Mouse (Mus musculus) spleen, adult 2 months (tissue): ENCODE results near the gene Olfr1438-ps1. TPM values are rescaled to one million over a fixed set of nuclear protein-coding genes. Genes with fewer than 3 reads are reported as not detected.
"Not testable (repeated sequence)": the region's sequence is repeated elsewhere in the genome, so short reads cannot be mapped to it uniquely, and the experiment has no call there.

Experiments
- DNase-seq, 2 experiments: peaks; one replicate each; pipeline versions ENCODE4 v3.0.0 to v3.0.0-alpha.2; 2012 to 2021; ENCODE audit warnings: low spot score in 2 of 2, low read depth in 1 of 2
- H3K27ac ChIP-seq: fragments of 200-500 bp; 2 replicates; pipeline ENCODE4 v1.5.1; 2012; ENCODE audit warnings: low read length, inconsistent platforms; ENCODE audit not compliant: insufficient read depth
- H3K27me3 ChIP-seq: fragments of 200-500 bp; 2 replicates; pipeline ENCODE4 v1.6.1; 2012; ENCODE audit warnings: mild to moderate bottlenecking, moderate library complexity, low read length, inconsistent platforms; ENCODE audit not compliant: control insufficient read depth, insufficient read depth
- H3K36me3 ChIP-seq: fragments of 200-500 bp; 2 replicates; pipeline ENCODE4 v1.6.1; 2012; ENCODE audit warnings: mild to moderate bottlenecking, low read length, inconsistent platforms; ENCODE audit not compliant: control insufficient read depth, insufficient read depth
- H3K4me1 ChIP-seq: fragments of 200-500 bp; 2 replicates; pipeline ENCODE4 v1.6.1; 2011; ENCODE audit warnings: inconsistent platforms; ENCODE audit not compliant: control insufficient read depth, insufficient read depth, insufficient read length
- H3K4me3 ChIP-seq: fragments of 200-500 bp; 2 replicates; pipeline ENCODE4 v1.5.1; 2011; ENCODE audit warnings: mild to moderate bottlenecking, inconsistent platforms; ENCODE audit not compliant: insufficient read depth, insufficient read length; ENCODE audit errors: extremely low read depth
- CTCF ChIP-seq: fragments of 200-500 bp; IDR thresholded peaks from 2 replicates; pipeline ENCODE4 v1.5.1; 2011; ENCODE audit warnings: mild to moderate bottlenecking, inconsistent platforms; ENCODE audit not compliant: insufficient read depth, insufficient read length, insufficient replicate concordance; ENCODE audit errors: extremely low read depth
- POLR2A ChIP-seq: fragments of 200-500 bp; IDR thresholded peaks from 2 replicates; pipeline ENCODE4 v1.6.1; 2011; ENCODE audit warnings: low read depth, low read length, inconsistent platforms
- WGBS: fragments of 180-500 bp; shearing (Covaris S2); methylation state at CpG from one replicate; pipeline ENCODE4 v1.1.7; 2018; 5-methylcytosine and 5-hydroxymethylcytosine counted together
- polyA plus RNA-seq: library from polyadenylated mRNA; depleted of rRNA; stranded (reverse); fragments of >200 nt; gene quantifications from 2 replicates; pipeline ENCODE4 v1.2.3, GENCODE M21; 2012; rRNA removed

The Olfr1438-ps1 gene
- not detected in 2 replicates for polyA plus RNA-seq

DNA sequence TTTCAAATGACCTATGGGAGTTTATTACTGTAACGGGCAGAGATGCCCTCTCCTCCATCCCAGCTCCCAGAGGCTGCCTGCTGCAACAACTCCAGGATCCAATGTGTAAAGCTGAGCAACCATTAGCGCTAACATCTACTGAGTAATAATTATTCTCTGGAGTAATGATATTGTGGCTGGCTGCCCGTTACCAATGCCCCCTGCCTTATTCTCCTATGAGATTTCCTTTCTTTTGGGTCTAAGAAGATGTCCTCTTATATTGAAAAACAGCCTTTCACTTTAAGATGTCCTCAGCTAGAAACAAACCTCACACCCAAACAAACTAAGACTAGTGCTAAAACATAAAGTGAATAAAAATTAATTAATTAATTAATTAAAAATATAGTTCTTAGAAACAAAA lies at the start of gene Olfr1438-ps1:
Olfr1438-ps1 (minus strand) TSS at position 101 of the 400 bp plus-strand sequence.
- H3K4me1 ChIP-seq = no peaks in the 10 kb centered on the region
- no peaks in the 10 kb centered on the region for H3K27me3 ChIP-seq
- TF ChIP-seq POLR2A (no peak), CTCF (no peak)
- DNase-seq = no peak
- no peak within 1 kb of the TSS for H3K27ac ChIP-seq
- WGBS = 77% methylated on average over 3 of the region's 3 CpGs
- no peaks in the 10 kb centered on the region for H3K36me3 ChIP-seq
- no peak within 1 kb of the TSS for H3K4me3 ChIP-seq

DNA sequence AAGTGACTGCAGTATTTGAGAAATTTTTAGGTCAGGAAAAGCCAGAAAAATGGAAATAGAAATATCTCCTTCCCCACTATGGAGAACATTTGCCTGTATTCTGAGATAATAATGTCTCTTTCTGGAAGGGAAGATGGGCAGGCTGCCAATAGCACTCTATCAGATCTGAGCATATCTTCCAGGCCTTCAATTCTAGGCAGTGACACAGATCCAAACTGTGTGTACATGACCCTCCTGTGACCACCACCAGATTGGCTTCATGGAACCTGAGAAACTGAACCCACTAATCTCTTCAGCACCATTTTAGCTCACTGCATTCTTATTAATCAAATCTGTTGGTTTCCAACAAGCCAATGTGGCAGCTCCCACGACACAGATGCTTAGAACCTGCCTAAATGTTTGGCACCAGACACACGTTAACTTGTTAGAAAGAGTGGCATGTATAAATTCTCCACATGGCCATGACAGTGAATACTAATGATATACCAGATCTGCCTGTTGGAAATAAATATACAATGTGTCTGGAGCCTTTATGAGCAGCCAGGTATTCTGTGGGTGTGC lies 38.8 kb upstream of the Olfr1438-ps1 start:
- Histone ChIP-seq H3K4me1 (no peaks in the 10 kb centered on the region), H3K27me3 (no peaks in the 10 kb centered on the region), H3K36me3 (no peaks in the 10 kb centered on the region), H3K4me3 (no peak overlapping the region), H3K27ac (no peak overlapping the region)
- DNase-seq = no peak
- TF ChIP-seq CTCF = no peak
- no peak for TF ChIP-seq POLR2A
- WGBS = 74% methylated on average over 2 of the region's 2 CpGs

GRCm38 (mm10) chr19:12373004-12373403 lies 37.3 kb upstream of the Olfr1438-ps1 start:
- H3K27ac ChIP-seq = no peak overlapping the region
- H3K36me3 ChIP-seq = no peaks in the 10 kb centered on the region

GRCm38 (mm10) chr19:12325001-12325400 lies 10.7 kb downstream of the Olfr1438-ps1 start, which contains the start of gene Olfr1437:
TSS of gene Olfr1437 (minus strand) at chr19:12325101.
- Histone ChIP-seq H3K36me3 (no peaks in the 10 kb centered on the region), H3K27ac (no peak within 1 kb of the TSS), H3K4me1 (no peaks in the 10 kb centered on the region), H3K27me3 (no peaks in the 10 kb centered on the region), H3K4me3 (no peak within 1 kb of the TSS)
- DNase-seq = no peak
- TF ChIP-seq CTCF (no peak), POLR2A (no peak)
- WGBS = 80% methylated on average over 2 of the region's 2 CpGs

More at GRCm38 (mm10) chr19:12373004-12373403, 37.3 kb upstream of the Olfr1438-ps1 start:
- Histone ChIP-seq H3K27me3 (no peaks in the 10 kb centered on the region), H3K4me1 (no peaks in the 10 kb centered on the region), H3K4me3 (no peak overlapping the region)
- WGBS = 75% methylated on average over 3 of the region's 3 CpGs
- no peak for DNase-seq
- no peak for TF ChIP-seq POLR2A
- TF ChIP-seq CTCF = no peak

DNA sequence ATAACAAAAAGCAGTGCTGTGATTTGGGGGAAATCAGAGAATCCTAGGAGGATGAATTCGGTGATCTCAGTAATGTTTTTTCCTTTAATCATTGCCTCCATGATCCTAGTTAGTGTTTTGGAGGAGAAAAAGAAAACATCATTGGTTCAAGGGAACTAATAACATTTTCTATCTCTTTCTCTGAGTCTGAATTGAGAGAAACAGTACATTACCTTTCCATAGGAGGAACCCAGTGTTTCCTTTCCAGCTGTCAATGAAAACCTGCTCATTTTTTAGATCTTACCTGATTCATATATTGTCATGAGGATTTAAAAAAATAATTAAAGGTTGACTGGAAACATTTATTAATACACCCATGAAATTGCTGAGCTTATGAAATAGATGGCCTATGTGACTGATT lies 36.7 kb downstream of the Olfr1438-ps1 start, which contains the start of gene Olfr1436:
Olfr1436 (minus strand) TSS at position 101 of the 400 bp plus-strand sequence.
- DNase-seq, H3K36me3 ChIP-seq, H3K4me3 ChIP-seq, H3K27ac ChIP-seq, H3K4me1 ChIP-seq, H3K27me3 ChIP-seq: not testable (repeated sequence)
- 86% methylated on average over 1 of the region's 1 CpGs for WGBS

- Histone ChIP-seq H3K27ac (no peak overlapping the region), H3K27me3 (no peaks in the 10 kb centered on the region)
- no peak for TF ChIP-seq CTCF
- no peak for TF ChIP-seq POLR2A
These were observed 42.7 kb downstream of the Olfr1438-ps1 start for GRCm38 (mm10) chr19:12292979-12293378.

DNA sequence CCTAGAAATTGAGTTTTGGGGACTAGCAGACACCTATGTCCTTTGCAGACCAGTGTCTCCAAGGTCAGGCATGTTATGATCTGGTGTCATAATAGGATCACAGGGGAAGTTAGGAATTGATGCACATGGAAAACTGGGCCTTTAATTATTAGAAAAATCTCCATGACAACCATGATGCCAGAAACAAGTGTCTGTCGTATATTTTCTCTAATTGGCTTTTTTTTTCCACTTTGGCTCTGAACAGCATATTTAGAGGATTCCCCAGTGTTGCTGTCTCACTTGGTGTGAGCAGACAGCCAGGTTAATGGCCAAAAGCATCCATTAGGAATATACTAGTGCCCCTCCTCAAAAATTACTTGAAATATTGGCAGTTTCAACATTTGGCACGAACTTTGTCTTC lies 56.2 kb downstream of the Olfr1438-ps1 start, which contains the start of gene Olfr1434:
Olfr1434 (plus strand) TSS at position 301 of the 400 bp plus-strand sequence.
- no peak within 1 kb of the TSS for H3K27ac ChIP-seq
- no peaks in the 10 kb centered on the region for H3K4me1 ChIP-seq
- no peaks in the 10 kb centered on the region for H3K27me3 ChIP-seq
- H3K36me3 ChIP-seq = no peaks in the 10 kb centered on the region
- TF ChIP-seq CTCF (no peak), POLR2A (no peak)
- H3K4me3 ChIP-seq = no peak within 1 kb of the TSS
- DNase-seq = no peak
- WGBS = 65% methylated on average over 2 of the region's 2 CpGs

More at GRCm38 (mm10) chr19:12292979-12293378, 42.7 kb downstream of the Olfr1438-ps1 start:
- no peaks in the 10 kb centered on the region for H3K36me3 ChIP-seq
- DNase-seq = no peak
- no peak overlapping the region for H3K4me3 ChIP-seq
- H3K4me1 ChIP-seq = no peaks in the 10 kb centered on the region

Other genes starting within 250 kb of the Olfr1438-ps1 start
- not detected in 2 replicates for gene Olfr1426, start 243.9 kb downstream of the Olfr1438-ps1 start, polyA plus RNA-seq
- gene Olfr1427, start 232.6 kb downstream of the Olfr1438-ps1 start, polyA plus RNA-seq = not detected in 2 replicates
- gene Olfr1428, start 220.0 kb downstream of the Olfr1438-ps1 start, polyA plus RNA-seq = not detected in 2 replicates
- gene Olfr76, start 212.7 kb downstream of the Olfr1438-ps1 start, polyA plus RNA-seq = not detected in 2 replicates
- gene Olfr1555-ps1, start 165.8 kb downstream of the Olfr1438-ps1 start, polyA plus RNA-seq = not detected in 2 replicates
- gene Olfr1431, start 135.3 kb downstream of the Olfr1438-ps1 start, polyA plus RNA-seq = not detected in 2 replicates
- gene Olfr1432, start 103.3 kb downstream of the Olfr1438-ps1 start, polyA plus RNA-seq = not detected in 2 replicates
- not detected in 2 replicates for gene Olfr262, start 94.3 kb downstream of the Olfr1438-ps1 start, polyA plus RNA-seq
- gene Olfr235, start 74.9 kb downstream of the Olfr1438-ps1 start, polyA plus RNA-seq = not detected in 2 replicates
- gene Olfr1434, start 56.1 kb downstream of the Olfr1438-ps1 start, polyA plus RNA-seq = not detected in 2 replicates
- not detected in 2 replicates for gene Olfr1436, start 36.8 kb downstream of the Olfr1438-ps1 start, polyA plus RNA-seq
- not detected in 2 replicates for gene Olfr1437, start 10.8 kb downstream of the Olfr1438-ps1 start, polyA plus RNA-seq
- gene Olfr1440, start 51.4 kb upstream of the Olfr1438-ps1 start, polyA plus RNA-seq = not detected in 2 replicates
- not detected in 2 replicates for gene Olfr1441, start 81.5 kb upstream of the Olfr1438-ps1 start, polyA plus RNA-seq
- gene Pfpl, start 92.0 kb upstream of the Olfr1438-ps1 start, polyA plus RNA-seq = not detected in 2 replicates
- 30.5 and 41.7 TPM in 2 replicates for gene Mpeg1, start 124.9 kb upstream of the Olfr1438-ps1 start, polyA plus RNA-seq
- gene Dtx4, start 165.5 kb upstream of the Olfr1438-ps1 start, polyA plus RNA-seq = 4.3 TPM in 2 replicates
- 4.9 and 6.4 TPM in 2 replicates for gene Fam111a, start 209.8 kb upstream of the Olfr1438-ps1 start, polyA plus RNA-seq